Mouse (Mus musculus) layer of hippocampus, postnatal 36 days (tissue): ENCODE data around the gene Sugct. TPM values are rescaled to one million over a fixed set of nuclear protein-coding genes. Genes with fewer than 3 reads are reported as not detected.
"Not testable (repeated sequence)": the region's sequence is repeated elsewhere in the genome, so short reads cannot be mapped to it uniquely, and the experiment has no call there.

ENCODE experiments used
- DNase-seq, 2 experiments: peaks; one replicate each; pipeline ENCODE4 v3.0.0; 2022
- total RNA-seq, 2 experiments: library from RNA; stranded (reverse); gene quantifications; 2 replicates each; pipeline ENCODE4 v1.2.3; 2021

Sugct gene
- total RNA-seq, 2 experiments from 2014 or later: 1.8 to 2.5 TPM

GRCm38 (mm10) chr13:17603756-17604155 lies 91.6 kb downstream of the Sugct start:
- DNase-seq: no peak

GRCm38 (mm10) chr13:17585267-17585913 lies 110.0 kb downstream of the Sugct start:
- no peak for DNase-seq

- no peak for DNase-seq
These were observed 110.5 kb downstream of the Sugct start for GRCm38 (mm10) chr13:17584804-17585203.

GRCm38 (mm10) chr13:17581684-17582083 lies 113.7 kb downstream of the Sugct start:
- no peak for DNase-seq

GRCm38 (mm10) chr13:17559357-17559756 lies 136.0 kb downstream of the Sugct start:
- no peak for DNase-seq

- DNase-seq: no peak
These were observed 159.0 kb downstream of the Sugct start for GRCm38 (mm10) chr13:17536341-17536740.

- no peak for DNase-seq
These were observed 160.5 kb downstream of the Sugct start for GRCm38 (mm10) chr13:17534871-17535270.

GRCm38 (mm10) chr13:17534469-17534868 lies 160.9 kb downstream of the Sugct start:
- no peak for DNase-seq

GRCm38 (mm10) chr13:17511184-17511778 lies 184.1 kb downstream of the Sugct start:
- DNase-seq: no peak

- DNase-seq: no peak
These were observed 200.4 kb downstream of the Sugct start for GRCm38 (mm10) chr13:17494936-17495335.

GRCm38 (mm10) chr13:17494056-17494574 lies 201.2 kb downstream of the Sugct start:
- DNase-seq: no peak

GRCm38 (mm10) chr13:17457981-17458380 lies 237.4 kb downstream of the Sugct start:
- not testable (repeated sequence) for DNase-seq

- peak in 1 of 2 experiments; percentile 11 for DNase-seq
These were observed 263.0 kb downstream of the Sugct start for GRCm38 (mm10) chr13:17432139-17432916.

- DNase-seq: no peak
These were observed 273.5 kb downstream of the Sugct start for GRCm38 (mm10) chr13:17421875-17422274.

- no peak for DNase-seq
These were observed 274.8 kb downstream of the Sugct start for GRCm38 (mm10) chr13:17420557-17420956.

GRCm38 (mm10) chr13:17342836-17343235 lies 352.5 kb downstream of the Sugct start:
- no peak for DNase-seq

- DNase-seq: no peak
These were observed 359.3 kb downstream of the Sugct start for GRCm38 (mm10) chr13:17335885-17336540.

- no peak for DNase-seq
These were observed 368.5 kb downstream of the Sugct start for GRCm38 (mm10) chr13:17326863-17327262.

- no peak for DNase-seq
These were observed 393.8 kb downstream of the Sugct start for GRCm38 (mm10) chr13:17301590-17301989.

- no peak for DNase-seq
These were observed 397.8 kb downstream of the Sugct start for GRCm38 (mm10) chr13:17297462-17298005.

- no peak for DNase-seq
These were observed 398.4 kb downstream of the Sugct start for GRCm38 (mm10) chr13:17296912-17297311.

GRCm38 (mm10) chr13:17296460-17296859 lies 398.9 kb downstream of the Sugct start:
- DNase-seq: no peak
